Mouse (Mus musculus) heart, postnatal 0 days (tissue): ENCODE results near the gene Shprh. TPM values are rescaled to one million over a fixed set of nuclear protein-coding genes. Genes with fewer than 3 reads are reported as not detected.
"Not testable (repeated sequence)": the region's sequence is repeated elsewhere in the genome, so short reads cannot be mapped to it uniquely, and the experiment has no call there.

ENCODE experiments used
- ATAC-seq: fragments of 200-750 bp; cut with Nextera tagmentation; 2 replicates; pipeline ENCODE4 v1.8.0; 2017; ENCODE audit warnings: low read depth, moderate number of reproducible peaks, moderate library complexity; ENCODE audit not compliant: insufficient read depth
- DNase-seq: peaks from one replicate; pipeline ENCODE4 v3.0.0-alpha.2; 2016; ENCODE audit warnings: low spot score
- H3K27ac ChIP-seq: fragments of 300-500 bp; sonication (generic); 2 replicates; pipeline ENCODE4 v1.5.1; 2014; ENCODE audit warnings: low read depth, mild to moderate bottlenecking
- H3K27me3 ChIP-seq: fragments of 300-500 bp; sonication (generic); 2 replicates; pipeline ENCODE4 v1.6.1; 2014; ENCODE audit warnings: low read length, mixed read lengths; ENCODE audit not compliant: control insufficient read depth, insufficient read depth
- H3K36me3 ChIP-seq: fragments of 300-500 bp; sonication (generic); replicated peaks from 2 replicates; pipeline ENCODE4 v1.6.1; 2014; ENCODE audit warnings: low read length, mixed read lengths; ENCODE audit not compliant: control insufficient read depth, insufficient read depth
- H3K4me1 ChIP-seq: fragments of 300-500 bp; sonication (generic); 2 replicates; pipeline ENCODE4 v1.6.1; 2014; ENCODE audit warnings: antibody characterized with exemption; ENCODE audit not compliant: control insufficient read depth, insufficient read depth
- H3K4me2 ChIP-seq: fragments of 300-500 bp; sonication (generic); 2 replicates; pipeline ENCODE4 v1.6.1; 2014; ENCODE audit warnings: low read depth, mild to moderate bottlenecking, low read length, moderate library complexity
- H3K4me3 ChIP-seq: fragments of 300-500 bp; sonication (generic); 2 replicates; pipeline ENCODE4 v1.5.1; 2014; ENCODE audit warnings: low read depth, low read length
- H3K9ac ChIP-seq: fragments of 300-500 bp; sonication (generic); replicated peaks from 2 replicates; pipeline ENCODE4 v1.6.1; 2014; ENCODE audit warnings: low read depth, low read length, mixed read lengths
- H3K9me3 ChIP-seq: fragments of 300-500 bp; sonication (generic); replicated peaks from 2 replicates; pipeline ENCODE4 v1.6.1; 2016; ENCODE audit warnings: low read length; ENCODE audit not compliant: control insufficient read depth
- CTCF ChIP-seq: IDR thresholded peaks from 2 replicates; pipeline ENCODE4 v1.5.1; 2016; ENCODE audit warnings: antibody characterized with exemption, control low read depth, low read depth
- EP300 ChIP-seq: IDR thresholded peaks from 2 replicates; pipeline ENCODE4 v1.6.1; 2016; ENCODE audit warnings: antibody characterized with exemption, low read depth
- WGBS: fragments of 180-500 bp; shearing (Covaris S2); extraction: QIAGEN DNeasy Blood & Tissue Kit; methylation state at CpG from one replicate; pipeline ENCODE4 v1.1.7; 2014; 5-methylcytosine and 5-hydroxymethylcytosine counted together
- polyA plus RNA-seq: library from polyadenylated mRNA; unstranded; fragments of >200 nt; fragmentation: Nextera tagmentation; extraction: Ambion mirVana; gene quantifications from 2 replicates; pipeline ENCODE4 v1.2.1, GENCODE M21; 2015
- total RNA-seq: library from RNA; depleted of rRNA; stranded (reverse); fragments of >200 nt; gene quantifications from 2 replicates; pipeline ENCODE4 v1.2.3, GENCODE M21; 2014; ENCODE audit warnings: low replicate concordance

The Shprh gene
- total and polyA plus RNA-seq, 2 experiments from 2014 or later, result 5.0 to 12.3 TPM

DNA sequence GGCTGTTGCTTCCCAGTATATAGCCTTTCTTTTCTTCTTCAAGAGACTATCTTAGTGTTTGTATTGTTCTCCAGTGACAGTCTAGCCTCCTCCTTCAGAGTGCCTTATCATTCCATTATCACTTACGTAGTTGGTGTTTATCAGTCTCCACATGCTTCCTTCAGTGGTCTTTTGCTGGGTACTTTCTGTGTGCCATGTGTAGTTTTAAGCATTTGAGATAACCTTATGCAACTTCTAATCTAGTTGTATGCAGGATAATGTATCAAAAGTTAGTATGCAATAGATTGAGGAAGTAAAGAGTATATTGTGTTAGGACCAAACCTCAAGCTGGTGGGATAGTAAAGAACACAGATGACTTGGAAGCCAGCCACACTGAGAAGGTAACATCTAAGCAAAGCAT, 59.4 kb downstream of the Shprh start:
- no peak overlapping the region for H3K9ac ChIP-seq
- no peak for ATAC-seq
- H3K4me2 ChIP-seq, result no peak overlapping the region
- DNase-seq, result no peak
- H3K27me3 ChIP-seq, result no peaks in the 10 kb centered on the region
- H3K4me3 ChIP-seq, result no peak overlapping the region
- H3K4me1 ChIP-seq, result no peaks in the 10 kb centered on the region
- 74% methylated on average over 1 of the region's 1 CpGs for WGBS
- H3K9me3 ChIP-seq, result no peaks in the 10 kb centered on the region
- peaks cover 34% of the 10 kb centered on the region for H3K36me3 ChIP-seq
- no peak for TF ChIP-seq EP300
- no peak overlapping the region for H3K27ac ChIP-seq

DNA sequence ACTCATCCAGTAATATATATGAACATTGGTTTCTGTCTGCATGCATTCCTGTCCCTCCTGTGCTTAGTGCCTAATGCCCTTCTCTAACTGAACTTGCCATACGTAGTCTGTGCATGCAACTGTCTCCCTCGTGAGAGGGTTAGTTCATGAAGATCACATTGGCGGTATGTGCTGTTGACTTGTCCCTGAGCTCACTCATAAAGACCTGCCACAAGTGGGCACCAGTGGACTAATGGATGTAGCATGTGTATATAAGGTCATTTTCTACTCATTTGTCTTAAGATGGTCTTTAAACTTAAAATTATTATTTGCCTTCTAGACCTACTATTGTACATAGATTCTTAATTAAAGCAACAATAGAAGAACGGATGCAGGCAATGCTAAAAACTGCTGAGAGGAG, 62.8 kb downstream of the Shprh start:
- H3K4me3 ChIP-seq, result no peak overlapping the region
- 56% methylated on average over 4 of the region's 4 CpGs for WGBS
- no peaks in the 10 kb centered on the region for H3K4me1 ChIP-seq
- no peak overlapping the region for H3K9ac ChIP-seq
- no peaks in the 10 kb centered on the region for H3K27me3 ChIP-seq
- H3K9me3 ChIP-seq, result no peaks in the 10 kb centered on the region
- H3K4me2 ChIP-seq, result no peak overlapping the region
- H3K36me3 ChIP-seq, result peaks cover 31% of the 10 kb centered on the region
- ATAC-seq (peak; percentile 55; the same call in 1 of the 2 replicates), DNase-seq (peak; percentile 37)
- no peak overlapping the region for H3K27ac ChIP-seq
- peak; percentile 61 for TF ChIP-seq CTCF
- TF ChIP-seq EP300, result no peak

DNA sequence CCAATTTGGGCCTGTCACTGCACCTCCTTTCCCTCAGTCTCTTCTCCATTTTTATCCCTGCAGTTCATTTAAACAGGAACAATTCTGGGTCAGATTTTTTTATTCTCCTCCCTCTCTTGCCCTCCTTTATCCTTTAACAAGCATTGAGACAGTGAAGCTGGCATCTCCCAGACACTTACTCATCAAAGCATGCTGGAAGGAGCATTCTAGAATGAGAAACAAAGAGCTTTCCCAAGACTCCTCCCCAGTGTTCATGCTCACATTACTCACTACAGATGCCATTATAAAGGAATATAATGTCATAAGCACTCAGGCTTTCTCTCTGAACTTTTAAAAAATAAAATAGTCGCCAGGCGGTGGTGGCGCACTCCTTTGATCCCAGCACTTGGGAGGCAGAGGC, 77.2 kb downstream of the Shprh start:
- Histone ChIP-seq H3K9me3 (no peaks in the 10 kb centered on the region), H3K27me3 (no peaks in the 10 kb centered on the region)

DNA sequence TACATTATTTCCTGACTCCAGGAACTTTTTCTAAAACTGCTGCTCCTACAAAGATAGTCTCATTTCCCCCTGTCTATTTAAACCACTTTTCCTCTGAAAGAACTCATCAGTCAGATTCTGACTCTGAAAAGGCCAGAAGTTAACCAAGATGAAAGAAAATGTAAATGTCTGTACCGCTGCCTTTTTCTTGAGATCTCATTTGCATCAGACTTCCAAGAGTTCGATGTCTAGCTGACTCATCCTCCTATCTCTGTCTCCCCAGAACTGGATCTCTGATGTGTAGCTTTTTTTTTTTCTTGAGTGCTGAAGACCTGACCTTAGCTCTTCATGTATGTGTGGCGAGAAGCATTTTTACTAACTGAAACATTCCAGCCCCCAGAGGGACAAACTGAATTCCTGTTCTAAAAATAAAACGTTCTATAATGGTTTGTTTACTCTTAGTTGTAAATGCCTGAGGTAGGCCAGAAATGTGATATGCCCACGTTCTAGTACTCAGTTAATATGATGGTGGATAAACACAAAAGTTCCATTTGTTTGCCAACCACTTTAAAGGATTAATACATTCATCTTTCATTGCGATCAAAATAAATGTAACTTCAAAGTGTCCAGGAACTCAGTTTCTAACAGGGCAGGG, 80.4 kb downstream of the Shprh start:
- peaks cover 14% of the 10 kb centered on the region; the same call in 1 of the 2 replicates for H3K4me1 ChIP-seq
- H3K36me3 ChIP-seq, result no peaks in the 10 kb centered on the region
- peak; percentile 41 for ATAC-seq
- H3K4me3 ChIP-seq, result no peak overlapping the region
- H3K9ac ChIP-seq, result no peak overlapping the region
- H3K9me3 ChIP-seq, result no peaks in the 10 kb centered on the region
- no peak overlapping the region for H3K4me2 ChIP-seq
- peak; percentile 37 for DNase-seq
- 21% methylated on average over 6 of the region's 6 CpGs for WGBS
- H3K27me3 ChIP-seq, result no peaks in the 10 kb centered on the region
- H3K27ac ChIP-seq, result peak overlapping the region; percentile 47
- TF ChIP-seq CTCF (no peak), EP300 (0 out of 2 replicates have a peak, but pooled peaks have one; percentile 23)

More for the DNA sequence above, 77.2 kb downstream of the Shprh start:
- peaks cover 7% of the 10 kb centered on the region; the same call in 1 of the 2 replicates for H3K4me1 ChIP-seq
- no peak for DNase-seq
- no peak overlapping the region for H3K9ac ChIP-seq
- ATAC-seq, result no peak
- H3K27ac ChIP-seq, result no peak overlapping the region
- no peak overlapping the region for H3K4me2 ChIP-seq
- TF ChIP-seq CTCF, result no peak
- no peak for TF ChIP-seq EP300
- no peak overlapping the region for H3K4me3 ChIP-seq
- H3K36me3 ChIP-seq, result no peaks in the 10 kb centered on the region
- 89% methylated on average over 3 of the region's 3 CpGs for WGBS

DNA sequence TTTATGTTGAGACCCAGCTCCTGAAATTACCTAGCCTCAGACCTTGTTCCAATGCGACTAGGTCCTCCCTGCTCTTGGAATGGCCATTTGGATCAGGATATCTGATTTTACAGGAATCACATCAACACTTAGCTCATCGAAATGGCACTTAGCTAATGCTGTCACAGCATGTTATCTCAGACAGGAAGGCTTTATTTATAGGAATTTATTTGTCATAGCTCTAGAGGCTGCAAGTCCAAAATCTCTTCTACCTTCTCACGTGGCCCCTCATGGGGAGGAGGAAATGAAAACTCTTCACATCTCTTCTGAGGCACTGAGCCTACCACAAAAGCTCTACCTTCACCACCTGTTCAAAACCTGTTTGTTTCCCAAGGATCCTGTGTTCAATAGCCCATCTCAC, 84.0 kb downstream of the Shprh start:
- Histone ChIP-seq H3K27ac (peak overlapping the region; percentile 40), H3K4me1 (peaks cover 14% of the 10 kb centered on the region; the same call in 1 of the 2 replicates), H3K4me2 (no peak overlapping the region), H3K9me3 (no peaks in the 10 kb centered on the region), H3K9ac (no peak overlapping the region), H3K36me3 (no peaks in the 10 kb centered on the region), H3K27me3 (no peaks in the 10 kb centered on the region), H3K4me3 (no peak overlapping the region)
- 12% methylated on average over 3 of the region's 3 CpGs for WGBS
- ATAC-seq (no peak), DNase-seq (peak; percentile 59)
- TF ChIP-seq CTCF (no peak), EP300 (no peak)

DNA sequence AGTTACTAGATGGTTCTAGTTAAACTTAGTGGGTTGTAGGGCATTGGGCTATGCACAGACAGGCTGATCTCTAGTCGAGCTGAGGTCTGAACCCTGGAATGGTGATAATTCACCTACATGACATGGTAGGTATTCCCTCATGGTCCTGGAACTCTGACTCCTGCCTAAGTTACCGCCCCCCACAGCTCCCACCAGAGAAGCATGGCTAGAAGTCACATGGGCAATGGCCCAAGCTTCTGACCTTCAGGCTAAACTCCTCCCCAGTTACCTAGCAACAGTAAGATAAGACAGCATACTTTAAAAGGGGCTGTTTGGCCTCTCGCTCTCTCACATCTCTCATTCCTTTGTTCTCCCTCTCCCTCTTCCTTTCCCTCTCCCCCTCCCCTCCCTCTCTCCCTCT, 93.8 kb downstream of the Shprh start:
- not testable (repeated sequence) for H3K4me3 ChIP-seq, ATAC-seq, DNase-seq, H3K27ac ChIP-seq, H3K27me3 ChIP-seq, H3K4me2 ChIP-seq, H3K4me1 ChIP-seq, H3K9me3 ChIP-seq, H3K36me3 ChIP-seq, H3K9ac ChIP-seq
- WGBS, result 24% methylated on average over 3 of the region's 3 CpGs
